Mouse (Mus musculus) adipocyte (in vitro differentiated cells): ENCODE measurements at regions not wholly inside any gene's neighbourhood (a gene's known extent, or its start where the extent isn't known, plus 50 kb on each side); places are given as distances from the start of the nearest gene placed in this dataset.
A peak's percentile ranks its signal among the peaks of the same experiment; 100 is the strongest.

Experiments used
- DNase-seq: peaks from one replicate; pipeline ENCODE4 v3.0.0-alpha.2; 2016; ENCODE audit warnings: low spot score

GRCm38 (mm10) chr2:146565693-146566092 lies 53.5 kb upstream of the Ralgapa2 start:
- no peak for DNase-seq

DNA sequence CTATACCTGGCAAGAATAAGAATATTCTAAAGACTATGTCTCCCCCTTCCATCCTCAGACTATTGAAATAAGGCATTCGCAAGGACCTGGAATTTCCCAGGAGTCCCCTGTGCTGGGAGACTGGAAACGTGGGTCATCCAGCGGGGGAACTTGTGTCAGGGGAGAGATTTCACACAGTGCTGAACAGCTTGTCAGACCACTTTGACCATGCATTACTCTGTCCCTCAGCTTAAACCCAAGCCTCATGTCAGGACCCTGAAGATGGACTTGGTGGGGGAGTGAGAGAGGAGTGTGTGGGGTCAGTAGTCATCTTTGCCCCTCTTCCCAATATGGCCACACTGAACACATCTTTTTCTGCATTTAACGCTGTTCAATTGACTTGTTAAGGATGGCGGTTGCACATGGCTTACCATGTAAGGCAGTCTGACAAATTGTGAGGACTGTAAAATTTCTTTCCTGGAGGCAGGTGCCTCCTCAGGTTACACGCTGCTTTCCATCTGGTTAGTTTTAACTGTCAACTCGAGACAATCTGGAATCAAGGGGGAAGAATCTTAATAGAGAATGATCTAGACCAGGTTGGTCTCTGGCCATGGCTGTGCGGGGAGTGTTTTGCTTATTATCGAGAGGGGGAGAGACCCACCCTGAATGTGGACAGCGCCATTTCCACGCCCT lies 56.2 kb upstream of the Ralgapa2 start:
- DNase-seq = no peak

DNA sequence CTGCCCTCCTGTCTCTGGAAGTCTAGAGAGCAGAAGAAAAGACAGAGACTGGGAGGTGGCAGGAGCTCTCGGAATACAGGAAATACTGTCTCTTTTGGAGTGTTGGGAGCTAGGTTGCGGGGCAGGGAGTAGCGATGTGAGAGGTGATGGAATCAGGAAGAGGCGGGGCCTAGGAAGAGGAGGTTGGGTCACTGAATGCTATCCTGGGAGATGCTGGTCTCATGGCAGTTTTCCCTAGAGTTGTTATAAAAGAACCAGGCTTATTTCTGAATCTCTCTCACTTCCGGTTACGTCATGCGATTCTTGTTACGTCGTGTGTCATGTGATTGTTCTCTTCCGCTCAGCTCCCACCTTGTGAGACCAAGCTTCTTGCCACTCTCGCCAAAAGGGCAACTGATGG lies 58.9 kb upstream of the Ralgapa2 start:
- DNase-seq = no peak

DNA sequence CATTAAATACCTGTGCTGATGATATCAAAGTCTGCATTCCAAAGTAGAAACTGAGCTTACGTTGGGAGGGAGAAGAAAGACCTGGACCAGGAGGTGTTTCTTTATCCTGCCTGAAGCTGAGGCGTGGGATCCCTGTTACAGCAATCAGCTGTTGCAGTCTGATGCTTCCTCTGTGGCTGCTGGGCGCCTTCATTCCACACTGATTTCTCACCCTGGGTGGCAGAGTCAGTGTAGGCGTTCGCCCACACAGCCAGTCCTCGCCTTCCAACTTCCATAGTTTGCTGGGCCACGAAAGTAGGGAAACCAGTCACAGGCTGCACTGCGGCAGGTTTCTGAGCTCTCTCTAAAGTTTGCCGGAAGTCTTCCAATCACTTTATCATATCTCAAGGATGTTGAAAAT lies 59.7 kb upstream of the Ralgapa2 start:
- no peak for DNase-seq

DNA sequence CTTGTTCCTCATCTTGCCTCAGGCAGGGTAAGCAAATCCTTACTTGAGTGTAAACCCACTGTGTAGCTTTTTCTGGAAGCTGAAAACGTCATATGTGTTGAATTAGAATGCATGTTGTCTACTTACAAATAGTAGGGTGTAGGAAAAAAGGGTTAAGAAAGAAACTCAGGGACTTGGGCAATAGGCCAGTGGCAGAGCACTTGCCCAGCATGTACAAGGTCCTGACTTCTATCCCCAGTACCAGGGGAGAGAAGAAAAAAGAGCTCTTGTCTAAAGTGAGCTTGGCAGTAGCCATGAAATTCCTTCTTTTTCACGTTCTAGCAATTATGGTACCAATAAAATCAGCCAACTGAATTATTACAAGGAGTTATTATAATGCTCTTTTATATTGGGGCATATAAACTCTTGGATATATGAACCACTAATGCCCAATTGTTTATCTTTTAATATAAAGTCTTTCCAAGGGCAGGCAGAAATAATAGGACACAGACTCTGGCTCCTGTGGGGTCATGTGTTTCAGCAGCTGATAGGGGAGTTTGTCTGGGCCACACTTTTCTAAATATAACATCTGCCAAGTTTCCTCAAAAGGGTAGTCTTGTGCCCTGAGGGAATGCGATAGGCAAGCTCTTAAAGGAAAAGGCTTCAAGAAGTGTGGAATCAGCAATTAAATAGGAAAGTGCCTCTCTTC lies 63.6 kb upstream of the Ralgapa2 start:
- peak; percentile 91 for DNase-seq

- DNase-seq = peak; percentile 88
Observed at GRCm38 (mm10) chr2:146576298-146576905, 64.3 kb upstream of the Ralgapa2 start.

DNA sequence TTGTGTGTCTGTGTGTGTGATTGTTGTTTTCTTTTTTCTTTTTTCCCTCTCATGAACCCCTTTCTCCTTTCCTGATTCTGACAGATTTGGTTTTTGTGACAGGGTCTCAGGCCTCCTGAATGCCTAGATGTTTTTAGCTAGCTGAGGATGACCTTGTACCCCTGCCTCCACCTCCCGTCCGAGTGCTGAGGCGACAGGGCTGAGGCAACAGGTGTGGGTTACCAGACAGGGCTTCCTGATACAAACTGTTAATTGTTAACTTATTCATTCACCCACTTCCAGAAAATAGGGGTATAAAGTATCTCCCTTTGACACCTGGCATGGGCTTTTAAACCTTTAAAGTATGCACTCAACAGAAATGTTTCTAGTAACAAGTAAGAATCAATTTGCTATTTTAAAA lies 65.0 kb upstream of the Ralgapa2 start:
- no peak for DNase-seq

DNA sequence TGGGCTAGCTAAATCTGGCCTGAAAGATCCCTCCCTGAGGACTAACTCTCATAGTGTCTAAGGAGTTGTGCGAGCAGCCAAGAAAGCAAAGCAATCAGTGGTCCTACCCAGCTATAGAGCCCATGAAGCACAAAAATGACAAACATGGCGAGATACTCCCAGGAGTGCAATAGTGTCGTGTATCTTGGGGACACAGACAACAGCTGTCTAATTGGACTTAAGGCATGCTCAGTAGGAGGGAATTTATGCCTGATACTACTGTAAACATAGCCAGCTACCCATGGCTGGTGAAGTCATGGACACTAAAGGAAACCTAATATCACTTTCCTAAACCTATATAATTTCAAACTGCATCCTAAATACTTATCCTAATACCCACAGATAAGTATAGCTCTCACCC lies 69.1 kb upstream of the Ralgapa2 start:
- DNase-seq = no peak

DNA sequence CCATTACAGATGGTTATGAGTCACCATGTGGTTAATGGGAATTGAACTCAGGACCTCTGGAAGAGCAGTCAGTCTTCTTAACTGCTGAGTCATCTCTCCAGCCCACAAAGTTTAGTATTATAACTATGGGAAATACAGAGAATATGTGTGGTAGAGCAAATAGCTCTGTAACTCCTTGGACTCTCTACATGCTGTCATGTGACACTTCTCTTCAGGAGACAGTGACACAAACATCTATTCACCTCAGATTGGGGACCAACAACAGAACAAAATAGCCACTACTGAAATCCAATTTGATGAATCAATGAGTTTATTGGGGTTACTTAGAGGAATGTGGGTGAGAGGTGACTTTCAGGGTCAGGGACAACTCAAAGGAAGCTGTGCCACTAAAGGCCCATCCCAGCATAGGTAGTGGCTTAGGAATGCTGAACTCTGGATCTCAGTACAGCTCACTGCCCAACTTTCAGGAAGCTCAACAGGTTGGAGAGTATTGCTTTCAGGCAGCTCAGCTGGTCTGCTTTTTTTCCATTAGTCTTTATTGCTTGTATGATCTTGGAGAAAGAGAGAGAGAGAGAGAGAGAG lies 71.8 kb upstream of the Ralgapa2 start:
- no peak for DNase-seq

- DNase-seq = peak; percentile 80
Observed at GRCm38 (mm10) chr2:146586381-146586780, 74.2 kb upstream of the Ralgapa2 start.

DNA sequence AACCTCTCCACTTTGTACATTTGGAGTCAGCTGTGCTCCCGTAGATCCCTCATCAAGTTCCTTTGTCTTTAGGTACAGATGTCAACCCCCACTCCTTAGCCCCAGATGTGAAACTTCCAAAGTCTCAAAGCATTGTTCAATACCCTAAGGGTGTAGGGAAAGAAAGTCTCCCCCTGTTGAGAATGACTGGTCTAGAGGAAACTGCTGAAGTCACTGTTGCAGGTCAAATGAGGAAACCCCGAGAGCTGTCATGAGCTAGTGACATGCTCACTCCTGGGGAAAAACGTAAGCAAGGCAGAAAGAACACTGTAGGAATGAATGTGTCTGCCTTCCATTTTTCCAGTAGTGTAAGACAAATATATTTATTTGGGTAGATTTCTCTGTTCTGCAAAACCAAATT lies 74.8 kb upstream of the Ralgapa2 start:
- DNase-seq = peak; percentile 56

GRCm38 (mm10) chr2:146589860-146590259 lies 77.7 kb upstream of the Ralgapa2 start:
- no peak for DNase-seq

- no peak for DNase-seq
Observed at GRCm38 (mm10) chr2:146593291-146593690, 81.1 kb upstream of the Ralgapa2 start.

GRCm38 (mm10) chr2:146594212-146594611 lies 82.1 kb upstream of the Ralgapa2 start:
- no peak for DNase-seq

- no peak for DNase-seq
Observed at GRCm38 (mm10) chr2:146595673-146596072, 83.5 kb upstream of the Ralgapa2 start.

GRCm38 (mm10) chr2:146606170-146606569 lies 94.0 kb upstream of the Ralgapa2 start:
- DNase-seq = no peak

GRCm38 (mm10) chr2:146610896-146611295 lies 98.8 kb upstream of the Ralgapa2 start:
- no peak for DNase-seq

GRCm38 (mm10) chr2:146611886-146612521 lies 99.9 kb upstream of the Ralgapa2 start:
- peak; percentile 85 for DNase-seq

DNA sequence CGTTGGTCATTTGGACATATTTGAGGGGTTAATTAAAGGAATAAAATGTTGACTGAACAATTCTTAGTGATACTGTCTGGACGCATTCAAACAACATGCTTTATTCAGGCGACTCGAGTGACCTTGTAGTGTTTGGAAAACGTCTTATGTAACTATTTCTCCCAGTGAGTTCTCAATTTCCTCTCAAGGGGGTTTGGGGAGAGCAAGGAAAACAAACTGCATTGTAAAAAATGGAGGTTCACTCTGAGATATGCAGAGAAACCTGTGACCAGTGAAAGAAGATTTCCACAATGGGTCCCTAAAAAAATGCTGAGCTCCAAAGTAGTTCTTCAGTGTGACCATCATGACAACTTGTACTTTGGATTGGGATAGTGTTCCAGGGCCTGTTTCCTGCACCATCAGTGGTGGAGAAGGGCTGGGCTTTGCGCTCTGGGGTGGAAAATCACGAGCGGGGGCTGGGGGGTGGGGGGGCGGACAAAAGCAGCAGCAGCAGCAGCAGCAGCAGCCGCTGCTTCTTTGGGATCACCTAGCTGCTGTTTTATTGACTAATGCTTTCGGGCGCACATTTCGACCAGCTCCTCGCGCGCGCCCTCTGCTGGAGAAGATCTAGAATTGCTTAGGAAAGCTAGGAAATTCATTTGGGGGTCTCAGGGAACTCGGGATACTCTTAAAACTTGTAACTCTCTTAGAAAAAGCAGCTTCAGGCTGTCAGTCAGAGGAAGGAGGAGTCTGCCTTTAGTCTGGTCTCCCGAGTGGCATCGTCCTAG lies 100.6 kb upstream of the Ralgapa2 start:
- DNase-seq = peak; percentile 74

DNA sequence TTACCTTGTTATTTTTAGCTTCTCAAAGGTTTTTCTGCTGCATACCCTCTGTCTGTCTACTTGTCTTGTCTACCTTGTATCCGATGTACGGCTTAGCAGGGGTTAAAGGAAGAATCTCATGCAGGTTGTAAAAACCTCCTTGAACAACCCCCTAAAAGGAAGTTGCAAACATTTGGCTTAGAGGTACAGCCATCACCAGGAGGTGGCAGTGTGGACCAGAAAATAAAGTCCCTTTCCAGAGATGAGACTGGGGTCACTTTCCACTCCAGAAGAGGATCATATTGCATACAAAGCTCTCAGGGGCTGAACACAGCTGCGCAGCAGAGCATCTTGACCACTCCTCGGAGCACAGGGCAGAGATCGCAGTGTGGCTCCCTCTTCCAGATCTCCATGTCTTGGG lies 109.0 kb upstream of the Ralgapa2 start:
- DNase-seq = peak; percentile 57

- DNase-seq = no peak
Observed at GRCm38 (mm10) chr2:146623052-146623451, 110.9 kb upstream of the Ralgapa2 start.

GRCm38 (mm10) chr2:146624207-146624606 lies 112.1 kb upstream of the Ralgapa2 start:
- no peak for DNase-seq
